Mouse (Mus musculus) heart, adult 11 months (tissue): ENCODE measurements around the gene BC035044.

ENCODE experiments used
- DNase-seq: peaks from one replicate; pipeline ENCODE4 v3.0.0; 2022

Gene BC035044

DNA sequence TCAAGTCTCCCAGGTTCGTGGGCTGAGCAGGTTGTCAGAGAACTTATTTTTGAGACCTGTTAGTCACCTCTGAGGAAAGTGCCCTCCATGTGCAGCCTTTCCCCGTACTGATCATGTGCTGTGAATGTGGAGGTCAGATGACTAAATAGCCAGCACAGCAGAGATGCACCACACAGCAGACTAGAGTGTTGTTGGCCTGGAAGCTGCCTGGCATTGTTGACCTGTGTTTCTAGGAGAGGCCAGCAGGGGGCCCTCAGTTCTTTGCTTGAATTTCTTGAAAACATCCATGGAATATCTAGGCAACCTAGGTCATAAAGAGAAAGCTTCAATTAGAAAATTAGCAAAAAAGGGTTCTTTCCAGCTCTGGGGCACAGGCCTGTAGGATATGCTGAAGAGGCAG lies 41.0 kb downstream of the BC035044 start:
- DNase-seq = peak; percentile 92

- DNase-seq = peak; percentile 91
Observed at GRCm38 (mm10) chr6:128847401-128847800, 43.5 kb downstream of the BC035044 start.

DNA sequence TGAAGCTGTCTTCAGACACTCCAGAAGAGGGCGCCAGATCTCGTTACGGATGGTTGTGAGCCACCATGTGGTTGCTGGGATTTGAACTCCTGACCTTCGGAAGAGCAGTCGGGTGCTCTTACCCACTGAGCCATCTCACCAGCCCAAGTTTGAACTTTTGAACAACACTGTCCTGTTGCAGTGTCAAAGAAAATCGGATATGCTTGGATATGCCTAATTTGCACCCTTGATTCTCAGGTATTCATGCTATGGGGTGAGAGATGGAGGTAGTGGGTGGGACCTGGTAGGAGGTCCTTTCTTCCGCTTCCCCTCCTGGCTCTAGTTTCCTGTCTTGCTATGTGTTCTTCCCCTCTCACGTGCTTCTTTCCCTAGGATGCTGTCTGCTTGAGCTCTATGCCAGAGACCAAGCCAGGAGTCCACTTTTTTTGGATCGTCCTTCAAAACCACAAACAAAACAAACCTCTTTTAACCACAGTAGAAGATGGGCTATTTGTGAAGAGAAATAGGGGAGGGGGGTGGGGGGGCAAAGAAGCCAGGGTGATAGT lies 44.9 kb downstream of the BC035044 start:
- DNase-seq = peak; percentile 58

GRCm38 (mm10) chr6:128845319-128845979 lies 45.5 kb downstream of the BC035044 start:
- peak; percentile 99 for DNase-seq

DNA sequence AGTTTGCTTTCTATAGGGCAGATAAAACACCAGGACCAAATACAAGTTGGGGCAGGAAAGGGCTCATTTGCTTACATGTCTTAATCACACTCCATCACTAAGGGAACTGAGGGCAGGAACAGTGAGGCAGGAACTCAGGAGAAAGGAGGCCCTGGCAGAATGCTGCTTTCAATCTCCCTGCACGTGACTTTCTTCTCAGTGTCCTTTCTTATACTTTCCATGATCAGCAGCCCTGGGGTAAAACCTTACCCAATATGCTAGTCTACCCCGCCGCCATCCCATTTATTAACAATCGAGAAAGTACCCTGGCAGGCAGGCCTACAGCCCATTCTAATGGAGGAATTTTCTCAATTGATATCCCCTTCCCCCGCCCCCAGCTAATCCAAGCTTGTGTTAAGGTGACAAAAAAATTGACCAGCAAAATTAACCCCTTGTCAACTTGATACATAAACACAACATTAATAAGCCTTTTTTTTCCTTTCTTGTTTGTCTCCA lies 46.3 kb downstream of the BC035044 start:
- peak; percentile 92 for DNase-seq

- peak; percentile 75 for DNase-seq
Observed at GRCm38 (mm10) chr6:128844131-128844530, 46.8 kb downstream of the BC035044 start.

DNA sequence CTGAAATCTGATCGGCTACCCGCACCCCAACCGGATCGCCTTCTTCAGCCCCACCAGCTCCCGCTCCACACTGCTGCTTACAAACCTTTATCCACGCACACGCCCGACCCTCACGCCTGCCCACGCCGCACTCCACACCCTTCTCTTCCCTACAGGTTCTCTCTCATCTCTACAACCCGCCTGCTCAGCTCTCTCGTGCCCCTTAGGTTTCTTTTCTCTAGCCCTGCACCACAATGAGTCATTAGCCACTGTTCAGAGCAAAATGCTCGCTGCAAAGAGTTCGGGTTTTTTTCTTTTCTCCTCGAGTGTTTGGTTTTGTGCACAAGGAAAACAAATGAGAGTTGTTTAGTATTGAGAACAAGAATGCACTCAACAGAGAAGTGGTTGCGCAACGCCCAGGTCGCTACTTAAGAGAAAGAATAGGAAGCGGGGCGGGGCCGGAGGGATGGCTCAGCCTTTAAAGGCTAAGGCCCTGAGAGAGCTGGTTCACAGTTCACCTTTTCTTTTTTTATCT lies 47.4 kb downstream of the BC035044 start:
- DNase-seq = peak; percentile 97

DNA sequence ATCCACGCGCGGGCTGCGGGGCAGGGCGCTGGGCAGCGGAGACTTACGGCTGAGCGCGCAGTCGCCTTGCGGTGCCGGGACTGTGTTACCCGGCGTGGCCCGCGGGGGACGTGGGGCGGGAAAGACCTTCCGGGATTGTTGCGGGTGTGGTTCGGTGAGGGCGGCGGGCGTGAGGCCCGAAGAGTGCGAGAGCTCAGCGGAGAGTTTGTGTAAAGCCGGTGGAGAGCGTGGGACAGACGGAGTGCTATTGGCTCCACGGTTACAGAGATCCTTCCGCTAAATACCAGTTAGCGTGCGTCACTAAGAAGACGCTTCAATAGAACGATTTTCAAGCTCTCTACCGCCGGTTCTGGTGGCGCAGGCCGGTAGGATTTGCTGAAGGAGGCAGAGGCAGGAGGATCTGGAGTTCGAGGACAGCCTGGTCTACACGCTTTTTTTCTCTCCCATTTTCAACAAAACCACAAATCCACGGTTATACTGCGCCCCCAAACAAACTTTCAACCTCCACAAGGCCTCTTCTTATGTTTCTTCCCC lies 47.9 kb downstream of the BC035044 start:
- DNase-seq = peak; percentile 99

DNA sequence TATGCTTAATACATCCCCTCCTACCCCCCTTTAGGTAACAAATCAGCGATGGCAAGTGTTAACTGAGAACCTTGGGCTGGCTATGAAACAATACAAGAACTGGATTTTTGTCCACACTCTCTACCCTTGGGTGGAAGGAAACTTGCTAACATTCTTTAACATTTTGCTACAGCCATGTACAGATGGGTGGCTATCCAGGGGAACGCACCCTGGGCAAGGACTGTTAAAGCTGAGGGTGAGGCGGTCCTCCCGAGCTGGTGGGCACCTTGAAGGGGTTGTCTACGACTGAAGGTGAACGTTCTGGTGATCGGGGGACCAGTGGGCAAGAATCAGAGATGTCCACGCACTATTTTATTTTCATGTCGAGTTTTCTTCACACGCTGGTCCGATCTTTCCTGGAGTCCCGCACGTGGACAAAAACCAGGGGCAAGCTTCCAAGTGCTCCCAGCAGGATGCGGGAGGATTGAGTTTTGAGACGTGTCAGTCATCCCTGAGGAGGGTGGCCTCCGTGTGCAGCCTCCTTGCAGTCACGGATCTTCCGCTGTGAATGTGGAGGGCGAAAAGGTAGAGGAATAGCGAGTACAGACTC lies 48.5 kb downstream of the BC035044 start:
- no peak for DNase-seq

DNA sequence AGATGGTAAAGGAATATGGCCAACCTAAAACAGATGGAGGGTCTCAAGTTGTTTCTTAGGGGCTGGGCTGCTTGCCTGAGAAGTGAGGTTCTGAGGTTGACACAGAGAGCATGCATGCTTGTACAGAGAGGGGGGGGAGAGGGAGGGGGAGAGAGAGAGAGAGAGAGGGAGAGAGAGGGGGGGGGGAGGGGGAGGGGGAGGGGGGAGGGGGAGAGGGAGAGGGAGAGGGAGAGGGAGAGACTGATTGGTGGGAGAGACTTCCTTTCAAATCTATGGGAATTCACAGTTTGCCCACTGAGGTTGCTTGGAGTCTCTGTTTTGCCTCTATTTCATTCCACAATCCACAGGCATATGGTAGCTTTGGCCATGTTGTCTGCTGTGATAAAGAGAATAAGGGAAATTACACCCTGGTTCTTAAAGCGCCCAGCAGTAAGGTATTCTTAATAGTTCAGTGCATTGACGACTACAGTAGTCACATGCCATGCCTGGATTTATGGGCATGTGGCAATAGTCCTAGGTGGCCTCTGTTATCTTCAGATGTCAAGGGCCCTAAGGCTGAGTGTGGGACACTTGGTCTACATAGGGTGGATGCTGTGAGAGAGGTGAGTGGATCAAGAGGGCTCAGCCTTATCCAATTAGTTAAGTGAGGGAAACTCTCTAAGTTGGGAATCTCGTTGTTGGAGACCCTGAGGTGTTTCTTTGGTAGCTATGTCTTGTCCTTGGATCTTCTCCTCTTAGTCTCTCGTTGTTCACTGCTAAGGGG lies 49.4 kb downstream of the BC035044 start:
- DNase-seq = peak; percentile 78

DNA sequence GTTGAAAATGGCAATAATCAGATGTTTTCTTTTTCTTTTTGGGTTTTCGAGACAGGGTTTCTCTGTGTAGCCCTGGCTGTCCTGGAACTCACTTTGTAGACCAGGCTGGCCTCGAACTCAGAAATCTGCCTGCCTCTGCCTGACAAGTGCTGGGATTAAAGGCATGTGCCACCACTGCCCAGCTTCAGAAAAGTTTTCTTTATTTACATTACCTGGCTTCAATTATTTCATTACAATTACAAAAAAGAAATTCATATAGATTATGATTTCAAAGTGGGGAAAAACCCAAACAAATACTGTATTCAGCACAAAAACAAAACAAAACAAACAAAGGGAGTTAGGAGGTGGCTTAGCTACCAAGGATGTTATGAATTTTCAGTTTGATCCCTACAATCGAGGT lies 50.3 kb downstream of the BC035044 start:
- peak; percentile 72 for DNase-seq

- DNase-seq = peak; percentile 92
Observed at GRCm38 (mm10) chr6:128839921-128840320, 51.0 kb downstream of the BC035044 start.

DNA sequence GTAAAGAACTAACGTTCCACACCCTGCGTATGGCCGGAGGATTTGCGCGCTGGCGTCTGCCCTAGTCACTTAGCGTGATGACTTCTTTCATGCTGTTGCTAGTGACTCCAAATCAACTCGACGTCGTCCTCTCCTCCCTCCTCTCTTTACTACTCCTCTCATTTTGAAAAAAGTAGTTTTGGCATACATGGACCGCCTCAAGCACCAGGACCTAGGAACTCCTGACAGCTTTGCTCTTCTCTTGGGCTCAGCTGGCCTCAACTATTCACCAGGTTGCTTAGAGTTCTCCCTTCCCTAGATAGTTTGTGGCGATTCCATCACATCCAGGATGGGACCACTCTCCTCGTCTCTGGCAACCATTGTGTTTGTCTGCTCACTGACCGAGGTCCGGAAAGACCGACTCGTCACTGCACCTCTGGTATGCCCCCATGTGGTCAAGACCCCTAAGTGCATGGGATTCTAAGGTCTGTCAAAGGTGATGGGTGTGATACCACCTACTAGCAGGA lies 51.6 kb downstream of the BC035044 start:
- peak; percentile 98 for DNase-seq

GRCm38 (mm10) chr6:128838342-128839265 lies 52.3 kb downstream of the BC035044 start:
- peak; percentile 98 for DNase-seq

- peak; percentile 88 for DNase-seq
Observed at GRCm38 (mm10) chr6:128837454-128838341, 53.2 kb downstream of the BC035044 start.

DNA sequence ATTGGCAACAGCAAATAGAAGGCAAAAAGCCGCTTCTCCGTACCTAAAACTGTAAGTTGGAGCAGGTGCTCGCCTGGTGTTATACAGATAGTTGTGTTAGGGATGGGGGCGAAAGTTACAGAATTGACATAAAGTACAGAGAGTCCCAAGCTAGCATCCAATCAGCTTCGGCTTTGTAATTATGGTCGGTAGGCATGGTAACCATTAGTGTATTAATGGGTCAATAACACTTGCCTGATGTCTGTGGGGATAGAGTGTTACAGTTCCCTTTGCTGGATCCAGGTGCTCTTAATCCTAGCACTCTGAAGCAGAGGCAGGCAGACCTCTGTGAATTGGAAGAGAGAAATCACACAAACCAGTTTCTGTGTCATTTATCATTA lies 54.0 kb downstream of the BC035044 start:
- peak; percentile 83 for DNase-seq

- DNase-seq = peak; percentile 33
Observed at GRCm38 (mm10) chr6:128836191-128836954, 54.6 kb downstream of the BC035044 start.

GRCm38 (mm10) chr6:128835571-128835970 lies 55.4 kb downstream of the BC035044 start:
- DNase-seq = peak; percentile 51

GRCm38 (mm10) chr6:128833046-128833445 lies 57.9 kb downstream of the BC035044 start:
- DNase-seq = peak; percentile 63

GRCm38 (mm10) chr6:128829837-128830236 lies 61.1 kb downstream of the BC035044 start:
- DNase-seq = no peak
